Mouse (Mus musculus) liver, embryonic 14.5 days (tissue): ENCODE measurements around the gene 9130213A22Rik.

ENCODE experiments used
- CTCF ChIP-seq: IDR thresholded peaks from 2 replicates; pipeline ENCODE4 v1.5.1; 2016; ENCODE audit warnings: antibody characterized with exemption, low read depth, control low read depth
- EP300 ChIP-seq: IDR thresholded peaks from 2 replicates; pipeline ENCODE4 v1.6.1; 2016; ENCODE audit warnings: antibody characterized with exemption, low read depth

DNA sequence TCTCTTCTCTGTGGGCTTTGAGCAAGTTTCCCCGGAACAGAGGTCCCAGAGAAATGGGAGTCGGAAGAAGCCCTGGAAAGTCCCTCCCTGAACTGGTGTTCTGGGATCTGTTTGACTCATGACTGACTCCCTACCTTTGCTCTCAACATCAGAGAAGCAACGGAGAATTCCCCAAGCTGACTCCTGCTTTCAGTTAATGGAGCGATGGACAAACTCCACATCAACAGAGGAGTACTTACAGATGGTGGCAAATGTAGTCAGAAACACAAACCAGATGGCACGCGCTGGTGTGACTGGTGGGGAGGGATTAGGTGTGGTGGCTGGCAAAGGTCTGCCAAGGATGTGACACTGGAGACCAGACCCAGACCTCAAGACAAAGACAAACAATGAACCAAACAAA is 28.6 kb upstream of the 9130213A22Rik start:
- no peak for TF ChIP-seq CTCF
- TF ChIP-seq EP300 = no peak
